Mouse (Mus musculus): ENCODE measurements around the gene Gsap. TPM values are rescaled to one million over a fixed set of nuclear protein-coding genes. Genes with fewer than 3 reads are reported as not detected.
"Not testable (repeated sequence)": the region's sequence is repeated elsewhere in the genome, so short reads cannot be mapped to it uniquely, and the experiment has no call there.

Gene Gsap
- 1.5 and 1.6 TPM in 2 replicates for polyA plus RNA-seq (2014; fragmentation: Nextera tagmentation; extraction: Ambion mirVana)

DNA sequence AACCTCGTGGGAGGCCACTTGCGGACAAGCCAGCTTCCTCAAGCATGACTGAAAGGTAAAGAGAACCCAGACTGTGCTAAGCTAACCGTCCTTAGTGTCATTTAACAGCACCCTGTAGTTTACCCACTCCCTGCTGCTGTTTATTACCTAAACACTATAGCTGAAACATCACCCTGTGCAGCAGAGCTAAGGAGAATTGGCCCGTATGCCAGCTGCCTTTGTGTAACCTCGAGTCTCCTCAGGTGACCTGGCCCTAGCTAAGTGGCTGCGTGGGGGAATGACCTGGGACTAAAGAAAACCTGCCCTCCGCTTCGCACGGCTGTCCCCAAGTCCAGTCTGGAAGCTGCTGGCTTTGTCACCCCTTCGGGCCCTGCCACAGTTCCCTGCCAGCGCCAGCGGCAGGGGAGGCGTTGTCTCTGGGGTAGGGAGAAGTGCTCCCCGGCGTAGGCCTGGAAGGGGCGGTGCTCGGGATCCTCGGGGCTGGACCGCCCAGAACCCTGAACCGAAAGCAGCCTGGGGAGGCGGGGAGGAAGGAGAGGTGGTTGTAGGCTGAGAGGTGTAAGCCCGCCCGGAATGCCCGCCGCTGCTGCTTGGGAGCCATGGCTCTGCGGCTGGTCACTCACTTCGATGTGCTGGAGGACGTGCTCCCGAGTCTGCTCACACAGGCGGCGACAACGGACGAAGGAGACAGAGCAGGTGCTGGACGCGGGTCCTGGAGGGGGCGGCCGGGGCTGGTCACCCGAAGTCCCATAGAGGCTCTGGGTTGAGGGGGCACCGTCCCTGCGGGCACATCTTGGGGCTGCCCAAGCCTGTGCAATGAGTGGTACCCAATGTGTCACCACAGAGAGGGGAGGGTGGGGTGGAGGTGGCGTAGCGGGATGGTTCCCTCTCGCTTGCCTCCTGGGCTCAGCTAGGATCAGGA lies at the start of gene Gsap:
TSS of gene Gsap (plus strand) at position 492 of the 922 bp plus-strand sequence.
- Histone ChIP-seq H3K9me3 (ENCODE audit: control insufficient read depth, low read length) (no peaks in the 10 kb centered on the region; the same call in 1 of the 2 replicates), H3K4me2 (ENCODE audit: low read depth, low read length, severe bottlenecking) (peak within 1 kb of the TSS; percentile 86), H3K4me1 (replicated peaks; ENCODE audit: control insufficient read depth, insufficient read depth, low read length) (peaks cover 3% of the 10 kb centered on the region; the same call in 1 of the 2 replicates), H3K4me3 (ENCODE audit: low read depth, low read length) (peak within 1 kb of the TSS; percentile 49), H3K27ac (ENCODE audit: low read depth, low read length) (no peak within 1 kb of the TSS), H3K36me3 (ENCODE audit: control insufficient read depth, insufficient read depth, low read length) (no peaks in the 10 kb centered on the region), H3K27me3 (ENCODE audit: control insufficient read depth, insufficient read depth, low read length) (0 out of 2 replicates have a peak, but pooled peaks cover 2% of the 10 kb centered on the region), H3K9ac (ENCODE audit: low read length) (peak within 1 kb of the TSS; percentile 75)
- ATAC-seq (replicated peaks; ENCODE audit: low FRiP score), result peak; percentile 88
- peak; percentile 75 for DNase-seq (ENCODE audit: low spot score)
- WGBS, result 5% methylated on average over 36 of the region's 43 CpGs

DNA sequence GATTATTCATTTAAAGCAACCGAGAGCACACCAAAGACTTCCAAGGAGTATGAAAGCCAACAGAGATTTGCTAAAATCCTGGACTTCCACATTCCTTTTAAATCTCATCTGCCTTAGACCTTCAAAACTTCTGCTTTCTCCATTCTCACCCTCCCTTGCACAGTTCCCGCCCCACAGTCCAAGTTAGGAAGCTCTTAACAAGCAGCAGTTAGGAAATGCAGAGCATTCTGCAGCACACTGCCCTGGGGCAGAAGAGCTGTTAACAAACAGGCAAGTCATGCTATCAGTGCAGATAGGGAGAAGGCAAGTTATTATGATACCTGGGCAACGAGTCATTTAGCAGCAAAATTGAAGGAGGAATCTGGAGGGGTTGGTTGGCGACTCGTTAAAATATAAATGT lies 49.5 kb upstream of the Gsap start:
- H3K36me3 ChIP-seq (ENCODE audit: control insufficient read depth, insufficient read depth, low read length), result no peaks in the 10 kb centered on the region
- DNase-seq (ENCODE audit: low spot score) (no peak), ATAC-seq (replicated peaks; ENCODE audit: low FRiP score) (no peak)
- H3K4me2 ChIP-seq (ENCODE audit: low read depth, low read length, severe bottlenecking), result no peak overlapping the region
- no peak overlapping the region for H3K27ac ChIP-seq (ENCODE audit: low read depth, low read length)
- no peaks in the 10 kb centered on the region for H3K4me1 ChIP-seq (replicated peaks; ENCODE audit: control insufficient read depth, insufficient read depth, low read length)
- no peak overlapping the region for H3K4me3 ChIP-seq (ENCODE audit: low read depth, low read length)
- H3K27me3 ChIP-seq (ENCODE audit: control insufficient read depth, insufficient read depth, low read length), result no peaks in the 10 kb centered on the region
- no peak overlapping the region for H3K9ac ChIP-seq (ENCODE audit: low read length)
- no peaks in the 10 kb centered on the region for H3K9me3 ChIP-seq (ENCODE audit: control insufficient read depth, low read length)
- WGBS, result 82% methylated on average over 5 of the region's 5 CpGs

- DNase-seq (ENCODE audit: low spot score) (no peak), ATAC-seq (replicated peaks; ENCODE audit: low FRiP score) (no peak)
- Histone ChIP-seq H3K27ac (ENCODE audit: low read depth, low read length) (no peak overlapping the region), H3K4me3 (ENCODE audit: low read depth, low read length) (no peak overlapping the region), H3K9me3 (ENCODE audit: control insufficient read depth, low read length) (no peaks in the 10 kb centered on the region), H3K4me1 (replicated peaks; ENCODE audit: control insufficient read depth, insufficient read depth, low read length) (no peaks in the 10 kb centered on the region), H3K4me2 (ENCODE audit: low read depth, low read length, severe bottlenecking) (no peak overlapping the region), H3K9ac (ENCODE audit: low read length) (no peak overlapping the region), H3K27me3 (ENCODE audit: control insufficient read depth, insufficient read depth, low read length) (no peaks in the 10 kb centered on the region), H3K36me3 (ENCODE audit: control insufficient read depth, insufficient read depth, low read length) (no peaks in the 10 kb centered on the region)
- WGBS, result 68% methylated on average over 9 of the region's 9 CpGs
Measured at GRCm38 (mm10) chr5:21139505-21139904, 46.5 kb upstream of the Gsap start.

GRCm38 (mm10) chr5:21141133-21141551 lies 44.9 kb upstream of the Gsap start:
- H3K27ac ChIP-seq (ENCODE audit: low read depth, low read length); H3K9ac ChIP-seq (ENCODE audit: low read length); H3K4me2 ChIP-seq (ENCODE audit: low read depth, low read length, severe bottlenecking); H3K36me3 ChIP-seq (ENCODE audit: control insufficient read depth, insufficient read depth, low read length); H3K27me3 ChIP-seq (ENCODE audit: control insufficient read depth, insufficient read depth, low read length); H3K9me3 ChIP-seq (ENCODE audit: control insufficient read depth, low read length); H3K4me3 ChIP-seq (ENCODE audit: low read depth, low read length); H3K4me1 ChIP-seq (replicated peaks; ENCODE audit: control insufficient read depth, insufficient read depth, low read length); DNase-seq (ENCODE audit: low spot score): not testable (repeated sequence)
- 72% methylated on average over 7 of the region's 7 CpGs for whole genome bisulfite sequencing
- 0 out of 2 replicates have a peak, but pooled peaks have one; percentile 12 for ATAC-seq (replicated peaks; ENCODE audit: low FRiP score)

GRCm38 (mm10) chr5:21141626-21142025 lies 44.4 kb upstream of the Gsap start:
- Histone ChIP-seq H3K4me1 (replicated peaks; ENCODE audit: control insufficient read depth, insufficient read depth, low read length) (no peaks in the 10 kb centered on the region), H3K4me3 (ENCODE audit: low read depth, low read length) (no peak overlapping the region), H3K27ac (ENCODE audit: low read depth, low read length) (no peak overlapping the region), H3K9me3 (ENCODE audit: control insufficient read depth, low read length) (no peaks in the 10 kb centered on the region), H3K9ac (ENCODE audit: low read length) (no peak overlapping the region), H3K36me3 (ENCODE audit: control insufficient read depth, insufficient read depth, low read length) (no peaks in the 10 kb centered on the region), H3K27me3 (ENCODE audit: control insufficient read depth, insufficient read depth, low read length) (no peaks in the 10 kb centered on the region), H3K4me2 (ENCODE audit: low read depth, low read length, severe bottlenecking) (no peak overlapping the region)
- no peak for DNase-seq (ENCODE audit: low spot score)
- WGBS, result 65% methylated on average over 5 of the region's 5 CpGs
- ATAC-seq (replicated peaks; ENCODE audit: low FRiP score), result no peak

DNA sequence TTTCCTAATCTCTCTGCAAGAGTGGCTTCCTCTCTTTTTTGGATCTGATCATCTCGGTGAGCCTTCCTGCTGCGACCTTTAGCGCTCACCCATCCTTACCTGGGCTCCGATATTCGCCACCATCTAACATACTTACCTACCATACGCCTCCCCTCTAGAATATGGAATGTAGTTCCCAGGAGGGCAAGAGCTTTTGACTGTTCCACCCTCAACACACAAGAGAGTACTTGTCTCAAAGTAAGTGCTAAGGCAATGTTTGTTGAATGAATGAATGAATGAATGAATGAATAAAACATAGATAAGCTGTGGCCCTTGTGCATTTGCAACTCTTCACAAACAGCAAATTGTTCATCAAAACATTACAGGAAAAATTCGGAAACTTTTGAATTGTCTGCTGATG lies 43.0 kb upstream of the Gsap start:
- Histone ChIP-seq H3K9me3 (ENCODE audit: control insufficient read depth, low read length) (no peaks in the 10 kb centered on the region), H3K4me1 (replicated peaks; ENCODE audit: control insufficient read depth, insufficient read depth, low read length) (no peaks in the 10 kb centered on the region), H3K27me3 (ENCODE audit: control insufficient read depth, insufficient read depth, low read length) (no peaks in the 10 kb centered on the region), H3K9ac (ENCODE audit: low read length) (no peak overlapping the region), H3K27ac (ENCODE audit: low read depth, low read length) (no peak overlapping the region), H3K4me3 (ENCODE audit: low read depth, low read length) (no peak overlapping the region), H3K4me2 (ENCODE audit: low read depth, low read length, severe bottlenecking) (no peak overlapping the region), H3K36me3 (ENCODE audit: control insufficient read depth, insufficient read depth, low read length) (no peaks in the 10 kb centered on the region)
- ATAC-seq (replicated peaks; ENCODE audit: low FRiP score), result no peak
- DNase-seq (ENCODE audit: low spot score), result no peak
- 91% methylated on average over 7 of the region's 7 CpGs for WGBS

DNA sequence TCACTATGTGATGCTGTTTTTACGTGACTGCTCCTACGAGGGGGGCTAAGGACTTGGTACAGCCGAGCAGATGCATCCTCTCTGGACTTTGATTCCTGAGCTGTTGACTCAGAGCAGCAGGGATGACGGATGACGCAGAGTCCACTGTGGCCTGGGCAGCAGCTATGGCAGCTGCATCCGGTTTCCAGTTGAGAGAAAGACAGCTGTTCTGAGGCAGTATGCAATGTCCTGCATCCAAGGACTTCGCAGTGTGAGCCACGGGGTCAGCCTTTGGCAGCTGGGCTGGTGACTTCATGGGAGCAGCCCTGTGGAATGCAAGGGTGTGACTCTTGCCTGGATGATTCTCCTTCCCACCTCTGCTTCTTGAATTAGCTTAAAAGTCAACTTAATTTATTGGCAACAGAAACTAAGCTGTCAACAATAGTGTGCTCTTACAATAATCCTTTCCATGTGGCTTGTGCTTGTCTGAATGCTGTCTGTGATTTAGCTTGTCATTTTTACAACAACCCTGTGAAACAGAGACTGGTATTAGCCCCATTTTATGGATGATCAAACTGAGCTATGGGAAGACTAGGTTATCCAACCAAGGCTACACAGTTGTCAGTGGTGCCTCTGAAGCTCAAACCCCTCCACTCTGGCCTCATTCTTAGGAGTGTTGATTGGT lies 41.4 kb upstream of the Gsap start:
- Histone ChIP-seq H3K4me2 (ENCODE audit: low read depth, low read length, severe bottlenecking) (no peak overlapping the region), H3K4me3 (ENCODE audit: low read depth, low read length) (no peak overlapping the region), H3K36me3 (ENCODE audit: control insufficient read depth, insufficient read depth, low read length) (no peaks in the 10 kb centered on the region), H3K27ac (ENCODE audit: low read depth, low read length) (no peak overlapping the region), H3K4me1 (replicated peaks; ENCODE audit: control insufficient read depth, insufficient read depth, low read length) (no peaks in the 10 kb centered on the region), H3K27me3 (ENCODE audit: control insufficient read depth, insufficient read depth, low read length) (no peaks in the 10 kb centered on the region), H3K9me3 (ENCODE audit: control insufficient read depth, low read length) (no peaks in the 10 kb centered on the region), H3K9ac (ENCODE audit: low read length) (no peak overlapping the region)
- ATAC-seq (replicated peaks; ENCODE audit: low FRiP score), result no peak
- WGBS, result 73% methylated on average over 8 of the region's 8 CpGs
- peak; percentile 56 for DNase-seq (ENCODE audit: low spot score)

- no peak for DNase-seq (ENCODE audit: low spot score)
- no peaks in the 10 kb centered on the region for H3K4me1 ChIP-seq (replicated peaks; ENCODE audit: control insufficient read depth, insufficient read depth, low read length)
- WGBS, result 80% methylated on average over 3 of the region's 3 CpGs
- no peaks in the 10 kb centered on the region for H3K36me3 ChIP-seq (ENCODE audit: control insufficient read depth, insufficient read depth, low read length)
- no peaks in the 10 kb centered on the region for H3K27me3 ChIP-seq (ENCODE audit: control insufficient read depth, insufficient read depth, low read length)
- H3K9ac ChIP-seq (ENCODE audit: low read length), result no peak overlapping the region
- H3K4me3 ChIP-seq (ENCODE audit: low read depth, low read length), result no peak overlapping the region
- no peak overlapping the region for H3K27ac ChIP-seq (ENCODE audit: low read depth, low read length)
- ATAC-seq (replicated peaks; ENCODE audit: low FRiP score), result no peak
- no peak overlapping the region for H3K4me2 ChIP-seq (ENCODE audit: low read depth, low read length, severe bottlenecking)
- no peaks in the 10 kb centered on the region for H3K9me3 ChIP-seq (ENCODE audit: control insufficient read depth, low read length)
Measured at GRCm38 (mm10) chr5:21148358-21148757, 37.7 kb upstream of the Gsap start.
